Mouse (Mus musculus) spleen, adult 2 months (tissue): ENCODE measurements around the gene Hagh. TPM values are rescaled to one million over a fixed set of nuclear protein-coding genes. Genes with fewer than 3 reads are reported as not detected.

Experiments
- DNase-seq, 2 experiments: peaks; one replicate each; pipeline versions ENCODE4 v3.0.0 to v3.0.0-alpha.2; 2012 to 2021; ENCODE audit warnings: low spot score in 2 of 2, low read depth in 1 of 2
- H3K27ac ChIP-seq: fragments of 200-500 bp; 2 replicates; pipeline ENCODE4 v1.5.1; 2012; ENCODE audit warnings: low read length, inconsistent platforms; ENCODE audit not compliant: insufficient read depth
- H3K27me3 ChIP-seq: fragments of 200-500 bp; 2 replicates; pipeline ENCODE4 v1.6.1; 2012; ENCODE audit warnings: mild to moderate bottlenecking, moderate library complexity, low read length, inconsistent platforms; ENCODE audit not compliant: control insufficient read depth, insufficient read depth
- H3K36me3 ChIP-seq: fragments of 200-500 bp; 2 replicates; pipeline ENCODE4 v1.6.1; 2012; ENCODE audit warnings: mild to moderate bottlenecking, low read length, inconsistent platforms; ENCODE audit not compliant: control insufficient read depth, insufficient read depth
- H3K4me1 ChIP-seq: fragments of 200-500 bp; 2 replicates; pipeline ENCODE4 v1.6.1; 2011; ENCODE audit warnings: inconsistent platforms; ENCODE audit not compliant: control insufficient read depth, insufficient read depth, insufficient read length
- H3K4me3 ChIP-seq: fragments of 200-500 bp; 2 replicates; pipeline ENCODE4 v1.5.1; 2011; ENCODE audit warnings: mild to moderate bottlenecking, inconsistent platforms; ENCODE audit not compliant: insufficient read depth, insufficient read length; ENCODE audit errors: extremely low read depth
- CTCF ChIP-seq: fragments of 200-500 bp; IDR thresholded peaks from 2 replicates; pipeline ENCODE4 v1.5.1; 2011; ENCODE audit warnings: mild to moderate bottlenecking, inconsistent platforms; ENCODE audit not compliant: insufficient read depth, insufficient read length, insufficient replicate concordance; ENCODE audit errors: extremely low read depth
- POLR2A ChIP-seq: fragments of 200-500 bp; IDR thresholded peaks from 2 replicates; pipeline ENCODE4 v1.6.1; 2011; ENCODE audit warnings: low read depth, low read length, inconsistent platforms
- WGBS: fragments of 180-500 bp; shearing (Covaris S2); methylation state at CpG from one replicate; pipeline ENCODE4 v1.1.7; 2018; 5-methylcytosine and 5-hydroxymethylcytosine counted together
- polyA plus RNA-seq: library from polyadenylated mRNA; depleted of rRNA; stranded (reverse); fragments of >200 nt; gene quantifications from 2 replicates; pipeline ENCODE4 v1.2.3, GENCODE M21; 2012

Gene Hagh
- polyA plus RNA-seq, 1 experiment: 142 TPM

GRCm38 (mm10) chr17:24867914-24868313 lies 28.0 kb downstream of the Hagh start:
- 95% methylated on average over 10 of the region's 10 CpGs for WGBS
- Histone ChIP-seq H3K27ac (no peak overlapping the region), H3K36me3 (peaks cover 19% of the 10 kb centered on the region), H3K27me3 (no peaks in the 10 kb centered on the region), H3K4me3 (no peak overlapping the region), H3K4me1 (no peaks in the 10 kb centered on the region)
- no peak for DNase-seq
- TF ChIP-seq CTCF (no peak), POLR2A (no peak)

GRCm38 (mm10) chr17:24873695-24874404 lies 33.9 kb downstream of the Hagh start:
- 69% methylated on average over 4 of the region's 4 CpGs for WGBS
- no peak overlapping the region for H3K4me3 ChIP-seq
- H3K36me3 ChIP-seq: no peaks in the 10 kb centered on the region
- TF ChIP-seq POLR2A: no peak
- TF ChIP-seq CTCF: no peak
- DNase-seq: no peak
- no peaks in the 10 kb centered on the region for H3K27me3 ChIP-seq
- no peak overlapping the region for H3K27ac ChIP-seq
- no peaks in the 10 kb centered on the region for H3K4me1 ChIP-seq

GRCm38 (mm10) chr17:24874405-24874745 lies 34.4 kb downstream of the Hagh start:
- TF ChIP-seq POLR2A (no peak), CTCF (no peak)
- Histone ChIP-seq H3K27ac (no peak overlapping the region), H3K4me3 (no peak overlapping the region), H3K4me1 (no peaks in the 10 kb centered on the region), H3K27me3 (no peaks in the 10 kb centered on the region), H3K36me3 (no peaks in the 10 kb centered on the region)
- WGBS: 38% methylated on average over 1 of the region's 1 CpGs
- no peak for DNase-seq

GRCm38 (mm10) chr17:24874989-24875388 lies 35.0 kb downstream of the Hagh start:
- H3K4me3 ChIP-seq: no peak overlapping the region
- 90% methylated on average over 8 of the region's 8 CpGs for WGBS
- H3K27ac ChIP-seq: no peak overlapping the region
- H3K27me3 ChIP-seq: no peaks in the 10 kb centered on the region
- H3K4me1 ChIP-seq: no peaks in the 10 kb centered on the region
- TF ChIP-seq CTCF: no peak
- no peak for TF ChIP-seq POLR2A
- no peak for DNase-seq
- no peaks in the 10 kb centered on the region for H3K36me3 ChIP-seq

GRCm38 (mm10) chr17:24877336-24878116 lies 37.6 kb downstream of the Hagh start:
- no peaks in the 10 kb centered on the region; the same call in 1 of the 2 replicates for H3K36me3 ChIP-seq
- WGBS: 83% methylated on average over 10 of the region's 10 CpGs
- TF ChIP-seq CTCF: no peak
- TF ChIP-seq POLR2A: no peak
- no peaks in the 10 kb centered on the region for H3K4me1 ChIP-seq
- DNase-seq: no peak
- H3K27ac ChIP-seq: no peak overlapping the region
- no peak overlapping the region for H3K4me3 ChIP-seq
- no peaks in the 10 kb centered on the region for H3K27me3 ChIP-seq

- H3K36me3 ChIP-seq: peaks cover 4% of the 10 kb centered on the region
- DNase-seq: no peak
- TF ChIP-seq CTCF: no peak
- TF ChIP-seq POLR2A: no peak
- no peak overlapping the region for H3K4me3 ChIP-seq
- H3K27ac ChIP-seq: no peak overlapping the region
- no peaks in the 10 kb centered on the region for H3K27me3 ChIP-seq
- no peaks in the 10 kb centered on the region for H3K4me1 ChIP-seq
- WGBS: 64% methylated on average over 5 of the region's 5 CpGs
These were observed 38.1 kb downstream of the Hagh start for GRCm38 (mm10) chr17:24878117-24878397.

GRCm38 (mm10) chr17:24878531-24878930 lies 38.6 kb downstream of the Hagh start:
- 84% methylated on average over 8 of the region's 8 CpGs for WGBS
- Histone ChIP-seq H3K27me3 (no peaks in the 10 kb centered on the region), H3K36me3 (peaks cover 7% of the 10 kb centered on the region), H3K4me1 (no peaks in the 10 kb centered on the region), H3K27ac (no peak overlapping the region), H3K4me3 (no peak overlapping the region)
- DNase-seq: no peak
- TF ChIP-seq POLR2A (no peak), CTCF (no peak)
